Mouse (Mus musculus): ENCODE results near the gene Mnx1.
"Not testable (repeated sequence)": the region's sequence is repeated elsewhere in the genome, so short reads cannot be mapped to it uniquely, and the experiment has no call there.

Mnx1 gene

DNA sequence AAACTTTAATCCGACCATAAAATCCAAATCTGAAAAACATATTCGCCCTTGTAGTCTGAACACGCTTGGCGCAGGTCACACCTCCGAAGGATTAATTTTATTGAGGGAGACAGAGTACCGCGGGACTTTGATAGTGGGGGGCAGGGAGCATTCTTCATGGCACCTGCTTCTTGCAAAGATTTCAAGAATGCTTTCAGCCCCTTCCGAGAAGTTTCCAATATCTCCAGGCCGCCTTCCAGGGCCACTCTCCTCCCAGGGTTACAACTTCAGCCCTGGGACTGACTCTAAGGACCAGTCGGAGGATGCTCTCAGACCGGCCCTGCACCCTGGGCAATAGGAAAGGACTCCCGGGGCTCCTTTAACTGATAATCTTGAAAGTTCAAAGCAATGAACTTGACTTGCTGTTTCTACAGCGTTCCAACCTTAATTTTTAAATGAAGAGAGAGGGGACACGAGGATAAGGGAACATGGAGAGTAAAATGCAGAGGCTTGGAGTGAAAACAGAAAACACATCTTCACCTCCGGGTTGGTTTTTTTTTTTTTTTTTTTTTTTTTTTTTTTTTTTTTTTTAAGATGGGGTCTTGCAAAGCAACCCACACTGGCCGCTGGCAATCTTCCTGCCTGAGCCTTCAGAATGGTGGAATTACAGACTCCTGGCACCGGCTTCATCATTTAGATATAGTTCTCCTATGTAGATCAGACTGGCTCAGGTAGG is 9.8 kb downstream of the Mnx1 start:
- no peak for DNase-seq

GRCm38 (mm10) chr5:29467489-29468350 is 10.6 kb downstream of the Mnx1 start:
- peak; percentile 7 for DNase-seq

DNA sequence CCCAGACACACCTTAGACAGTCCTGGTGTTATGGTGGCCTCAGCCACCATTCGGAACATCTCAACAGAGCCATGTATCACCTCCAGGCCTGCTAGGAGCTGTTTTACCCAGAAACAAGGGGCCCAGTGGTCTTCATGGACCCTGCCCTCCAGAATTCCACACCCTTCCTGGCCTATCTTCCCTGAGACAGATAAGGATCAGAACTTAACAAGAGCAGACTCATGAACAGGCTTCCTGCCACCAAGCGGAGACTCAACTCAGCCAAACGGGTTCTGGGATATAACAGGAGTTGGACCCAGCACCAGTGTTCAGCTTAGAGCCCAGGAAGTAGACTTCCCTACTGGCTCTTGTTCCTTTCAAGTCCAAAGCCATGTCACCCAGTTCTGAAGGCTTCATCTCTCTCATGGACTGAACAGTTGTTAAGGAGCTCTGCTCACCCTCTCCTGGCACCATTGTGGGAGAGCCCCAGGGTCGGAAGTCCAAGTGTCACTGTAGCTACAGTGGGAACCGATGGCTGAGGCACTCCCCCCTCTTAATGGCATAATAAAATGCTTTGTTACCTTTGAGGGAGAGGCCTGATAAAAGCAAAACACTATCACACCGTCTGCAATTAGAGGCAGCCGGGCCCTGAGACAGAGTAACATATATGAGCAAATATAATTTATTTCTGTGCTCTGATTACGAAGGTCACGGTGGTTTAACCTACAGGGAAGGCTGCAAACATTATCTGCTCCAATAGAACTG is 15.2 kb downstream of the Mnx1 start:
- DNase-seq, result no peak

DNA sequence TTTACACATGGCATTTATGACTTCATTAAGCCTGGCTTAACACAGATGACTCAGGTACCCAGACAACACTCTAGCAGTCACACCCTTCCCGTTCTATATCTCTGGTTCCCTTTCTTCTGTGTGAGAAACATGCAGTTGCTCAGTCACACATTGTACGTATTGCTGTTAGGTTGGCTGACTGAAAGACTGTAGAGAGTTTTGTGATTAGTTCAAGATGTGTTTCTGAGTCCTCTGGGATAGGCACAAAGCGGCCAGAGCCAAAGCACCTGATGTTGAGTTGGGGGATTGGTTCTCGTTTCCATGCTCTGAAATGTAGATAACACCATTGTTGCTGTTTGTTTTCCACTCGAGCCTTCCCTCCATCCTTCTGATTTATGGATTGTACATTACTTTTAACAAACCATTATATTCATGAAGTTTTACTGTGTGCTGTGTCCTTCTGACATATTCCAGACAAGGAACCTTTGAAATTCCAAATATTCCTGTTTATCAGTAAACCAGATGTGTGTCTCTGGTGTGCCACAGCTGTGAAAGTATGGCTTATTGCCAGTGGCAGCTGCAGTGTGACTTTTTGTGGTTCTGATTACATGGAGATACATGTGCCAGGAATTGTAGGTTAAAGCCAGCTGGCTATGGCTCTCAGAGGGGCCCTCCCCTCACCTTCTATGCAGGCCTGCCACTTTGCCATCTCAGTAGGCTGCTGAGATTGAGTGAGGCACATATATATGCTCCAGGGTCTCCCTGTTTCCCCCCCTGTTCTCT is 21.2 kb downstream of the Mnx1 start:
- no peak for DNase-seq

DNA sequence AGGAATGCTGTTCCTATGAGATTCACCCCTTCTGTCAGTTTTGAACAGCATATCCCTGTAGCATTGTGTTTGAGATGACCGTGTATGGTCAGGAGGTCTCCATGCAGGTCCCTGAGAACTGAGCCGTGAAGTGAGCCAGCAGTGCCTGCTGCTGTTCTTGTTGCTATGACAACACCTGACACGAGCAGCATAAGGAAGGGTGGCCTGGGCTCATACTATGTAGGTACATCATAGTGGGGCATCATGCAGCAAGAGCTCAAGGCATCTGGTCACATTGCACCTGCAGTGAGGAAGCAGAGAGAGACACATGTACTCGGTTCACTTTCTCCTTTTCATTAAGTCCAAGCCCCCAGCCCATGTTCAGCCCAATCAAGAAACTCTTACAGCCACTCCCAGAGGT is 25.9 kb downstream of the Mnx1 start:
- DNase-seq, result no peak

DNA sequence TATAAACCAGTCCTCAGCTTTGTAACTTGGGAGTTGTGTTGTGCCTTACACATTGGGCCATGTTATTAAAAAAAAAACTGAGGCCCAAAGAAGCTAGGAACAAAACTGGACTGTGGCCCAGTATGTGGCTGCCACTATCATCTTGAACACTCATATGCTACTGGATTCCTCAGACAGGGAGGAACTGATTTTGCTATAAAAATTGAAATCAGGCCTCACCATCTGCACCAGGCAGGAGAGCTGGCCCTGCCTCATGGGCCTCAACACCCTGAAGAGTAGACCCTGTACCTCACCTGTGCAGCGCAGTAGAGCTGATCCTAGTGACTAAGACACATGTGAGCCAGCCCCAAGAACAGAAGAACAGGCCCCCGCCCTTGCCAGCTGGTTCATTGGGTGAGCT is 33.0 kb downstream of the Mnx1 start:
- no peak for DNase-seq

- DNase-seq, result not testable (repeated sequence)
These were observed 41.5 kb downstream of the Mnx1 start for GRCm38 (mm10) chr5:29436728-29437127.

GRCm38 (mm10) chr5:29435491-29435890 is 42.8 kb downstream of the Mnx1 start:
- DNase-seq, result no peak

DNA sequence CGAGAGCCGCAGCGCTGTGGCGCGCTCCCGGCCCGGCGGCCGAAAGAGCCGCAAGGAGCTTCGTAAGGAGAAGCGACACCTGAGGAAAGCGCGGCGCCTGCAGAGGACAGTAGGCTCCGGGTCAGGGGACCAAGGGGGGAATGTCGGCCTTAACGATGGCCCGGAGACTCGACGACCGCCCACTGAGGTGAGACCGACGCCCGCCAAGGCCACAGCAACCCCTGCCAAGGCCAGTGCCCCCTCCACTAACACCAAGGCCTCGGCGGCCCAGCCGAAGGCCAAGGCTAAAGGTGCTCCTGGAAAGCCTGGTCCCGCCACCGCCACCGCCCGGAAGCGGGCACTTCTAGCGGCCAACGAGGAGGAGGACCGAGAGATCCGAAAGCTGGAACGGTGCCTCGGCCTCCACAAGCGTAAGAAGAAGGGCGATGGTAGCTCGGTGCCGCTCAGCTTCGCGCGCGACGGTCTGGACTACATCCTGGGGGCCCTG is 43.4 kb downstream of the Mnx1 start:
- DNase-seq, result peak; percentile 28

GRCm38 (mm10) chr5:29434228-29434871 is 43.9 kb downstream of the Mnx1 start, which contains the start of gene Nom1:
Gene Nom1 (plus strand): TSS chr5:29434664.
- DNase-seq, result peak; percentile 92

- DNase-seq, result not testable (repeated sequence)
These were observed 54.9 kb downstream of the Mnx1 start for GRCm38 (mm10) chr5:29423330-29423729.
